Mouse (Mus musculus): ENCODE measurements around the gene Cacnb1. TPM values are rescaled to one million over a fixed set of nuclear protein-coding genes. Genes with fewer than 3 reads are reported as not detected.

Cacnb1 gene
- total RNA-seq (2017) = 4.1 and 4.8 TPM in 2 replicates

DNA sequence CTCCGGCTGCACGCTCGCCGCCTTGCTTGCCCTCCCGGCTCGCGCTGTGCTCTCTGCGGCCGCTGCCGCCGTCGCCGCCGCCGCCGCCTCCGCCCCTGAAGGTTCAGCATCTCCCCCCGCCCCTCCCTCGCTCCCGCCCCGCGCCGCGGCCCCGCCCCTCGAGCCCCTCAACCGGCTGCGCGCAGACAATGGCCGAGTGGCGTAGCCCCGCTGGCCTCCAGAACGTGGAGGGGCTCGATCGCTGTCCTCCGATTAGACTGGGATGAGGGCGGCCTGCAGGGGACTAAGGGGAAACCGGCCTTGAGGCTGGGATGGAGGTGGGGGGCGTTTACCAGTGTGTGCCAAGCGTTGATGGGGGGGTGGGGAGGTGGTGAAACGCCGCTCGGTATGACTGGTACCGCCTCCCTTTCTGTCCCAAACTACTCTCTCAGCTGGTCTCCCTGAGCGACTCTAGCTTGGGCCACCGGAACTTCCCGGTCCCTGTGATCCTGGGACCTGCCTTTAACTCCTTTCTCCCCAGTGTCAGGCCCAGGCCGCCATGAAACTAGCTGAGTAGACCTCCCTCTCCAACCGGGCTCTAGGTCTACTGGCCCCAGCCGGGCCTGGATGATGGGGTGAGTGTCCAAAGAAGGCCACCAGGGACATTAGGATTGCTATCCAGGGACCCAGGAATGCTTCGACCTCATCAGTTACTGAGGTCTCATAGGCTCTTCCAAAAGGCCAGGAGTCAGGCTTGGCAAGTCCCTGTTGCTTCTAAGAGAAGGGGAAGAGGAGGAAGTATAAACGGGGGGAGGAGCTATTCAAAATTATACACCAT is at the start of gene Cacnb1:
TSS of gene Cacnb1 (minus strand) at position 480 of the 817 bp plus-strand sequence.
- ATAC-seq (ENCODE audit: extremely low read depth, insufficient number of reproducible peaks, low FRiP score, poor library complexity, severe bottlenecking) = no peak

DNA sequence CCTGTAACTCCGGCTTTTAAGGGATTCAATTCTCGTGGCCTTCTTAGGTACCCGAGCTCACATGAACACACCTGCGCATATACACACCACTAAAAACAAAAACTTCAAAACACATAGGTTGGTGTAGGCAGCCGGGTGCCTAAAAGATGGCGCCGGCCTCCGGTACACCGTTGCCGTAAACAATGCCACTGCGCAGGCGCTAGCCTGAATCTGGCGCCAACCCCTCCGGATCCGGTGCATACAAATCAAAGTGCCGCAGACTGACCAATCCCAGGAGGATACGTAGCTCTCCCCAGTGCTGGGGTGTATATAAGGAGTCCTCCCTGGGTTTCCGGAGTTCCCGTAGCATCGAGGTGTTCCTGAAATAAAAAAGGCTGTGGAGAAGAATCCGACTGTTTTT is 44.4 kb upstream of the Cacnb1 start:
- ATAC-seq (ENCODE audit: extremely low read depth, insufficient number of reproducible peaks, low FRiP score, poor library complexity, severe bottlenecking) = no peak

DNA sequence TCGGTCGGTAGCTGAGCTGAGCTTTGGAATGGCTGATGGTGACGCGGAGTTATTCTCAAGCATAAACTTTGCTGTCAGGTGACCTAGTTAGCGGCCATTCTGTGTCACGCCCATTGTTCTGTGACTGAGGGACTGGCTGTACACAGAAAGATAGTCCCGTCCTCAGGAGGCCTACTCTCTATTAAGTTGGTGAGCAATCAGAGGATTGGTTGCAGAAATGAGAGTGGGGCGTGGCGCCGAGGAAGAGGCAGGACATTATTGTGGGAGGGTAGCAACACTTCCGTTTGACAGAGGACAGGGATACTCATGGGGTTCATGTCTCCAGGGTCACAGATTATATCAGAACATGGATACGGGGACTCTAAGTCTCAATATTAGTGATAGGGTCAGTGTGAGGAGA is 43.4 kb upstream of the Cacnb1 start:
- ATAC-seq (ENCODE audit: extremely low read depth, insufficient number of reproducible peaks, low FRiP score, poor library complexity, severe bottlenecking) = no peak

DNA sequence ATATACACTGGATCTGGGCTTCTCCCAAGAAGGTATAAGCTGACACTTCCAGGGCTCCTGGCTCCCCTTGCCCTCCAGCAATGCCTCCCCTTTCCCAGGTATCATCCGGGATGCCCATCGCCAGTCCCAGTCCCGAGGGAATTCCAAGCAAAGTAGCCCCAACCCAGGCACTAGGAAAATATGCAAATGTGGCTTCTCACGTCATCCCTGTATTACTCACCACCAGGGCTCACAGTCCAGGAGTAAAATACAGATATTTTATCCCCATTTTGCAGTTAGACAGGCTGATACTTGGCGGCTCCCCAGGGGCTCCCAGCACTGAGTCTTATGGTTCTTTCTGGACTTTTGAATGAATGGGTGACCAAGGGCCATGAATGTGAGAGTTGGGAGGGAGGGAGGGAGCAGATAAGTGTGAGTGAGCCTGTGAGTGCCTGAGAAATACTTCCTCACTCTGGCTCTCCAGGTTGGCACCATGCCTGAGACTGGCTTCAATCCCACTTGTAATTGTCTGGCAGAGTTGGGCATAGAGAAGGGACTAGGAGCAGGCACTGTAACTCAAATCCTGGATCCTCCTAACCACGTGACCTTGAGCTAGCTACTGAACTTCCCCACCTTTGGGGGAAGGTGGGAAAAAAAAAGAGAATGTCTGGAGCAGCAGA is 39.2 kb upstream of the Cacnb1 start:
- no peak for ATAC-seq (ENCODE audit: extremely low read depth, insufficient number of reproducible peaks, low FRiP score, poor library complexity, severe bottlenecking)

DNA sequence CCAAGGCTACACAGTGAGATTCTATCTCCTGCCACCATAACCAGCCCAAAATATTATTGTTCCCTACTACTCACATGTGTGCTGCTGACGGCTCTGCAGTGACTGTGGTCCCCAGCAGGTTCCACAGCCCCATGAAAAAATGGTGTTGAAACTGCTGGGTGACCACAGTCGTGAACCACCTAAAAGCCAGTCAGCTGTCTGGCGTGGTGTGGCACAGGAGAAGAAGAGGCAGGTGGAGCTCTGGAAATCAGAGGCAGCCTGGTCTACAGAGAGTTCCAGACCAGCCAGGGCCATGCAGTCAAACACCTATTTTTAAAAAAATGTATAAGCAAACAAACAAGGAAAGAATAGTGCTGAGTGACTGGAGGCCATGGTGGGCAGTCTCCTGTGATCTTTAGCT is 38.6 kb upstream of the Cacnb1 start:
- no peak for ATAC-seq (ENCODE audit: extremely low read depth, insufficient number of reproducible peaks, low FRiP score, poor library complexity, severe bottlenecking)

DNA sequence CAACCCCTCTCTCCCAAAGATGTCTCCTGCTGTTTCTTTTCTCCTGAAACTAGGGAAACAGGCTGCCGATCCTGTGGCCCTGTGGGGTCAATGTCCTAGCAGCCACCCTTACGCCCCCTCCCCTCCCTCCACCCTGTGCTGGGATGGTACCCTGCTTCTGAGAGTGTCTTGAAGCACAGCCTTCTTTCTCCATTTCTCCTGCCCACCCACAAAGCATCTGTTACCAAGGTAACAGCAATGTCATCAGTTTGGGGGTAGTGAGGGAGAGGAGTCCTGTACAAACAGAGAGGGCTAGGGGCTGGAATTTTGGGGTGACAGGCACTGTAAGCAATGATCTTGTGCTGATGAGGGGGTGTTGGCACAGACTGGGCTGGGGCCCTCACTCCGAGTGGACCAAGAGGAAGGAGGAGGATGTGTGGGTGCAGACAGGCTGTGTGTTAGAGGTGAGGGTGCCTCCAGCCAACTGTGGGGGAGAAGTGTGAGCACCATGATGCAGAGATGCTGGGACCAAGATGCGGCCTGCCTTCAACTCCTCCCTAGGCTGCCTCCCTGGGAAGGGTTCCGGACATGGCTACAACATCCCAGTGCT is 37.4 kb upstream of the Cacnb1 start:
- ATAC-seq (ENCODE audit: extremely low read depth, insufficient number of reproducible peaks, low FRiP score, poor library complexity, severe bottlenecking) = no peak

DNA sequence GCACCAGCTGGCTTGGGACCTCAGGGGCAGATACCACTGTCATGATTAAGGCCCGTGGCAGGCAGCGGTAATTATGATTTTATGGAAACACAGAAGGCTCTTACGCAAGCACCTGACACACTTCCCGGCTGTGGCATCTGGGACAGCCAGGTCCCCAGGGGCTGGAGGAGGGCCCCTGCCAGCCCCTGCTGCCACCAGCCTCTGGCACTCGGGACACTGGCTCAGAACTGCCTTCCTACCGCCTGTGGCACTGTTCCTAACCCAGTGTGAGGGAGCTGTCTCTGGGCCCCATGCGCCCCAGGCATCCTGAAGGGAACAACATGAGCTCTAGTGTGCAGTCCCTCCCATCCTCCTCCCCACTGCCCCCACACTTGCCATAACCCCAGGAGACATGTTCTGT is 36.8 kb upstream of the Cacnb1 start:
- ATAC-seq (ENCODE audit: extremely low read depth, insufficient number of reproducible peaks, low FRiP score, poor library complexity, severe bottlenecking) = no peak

DNA sequence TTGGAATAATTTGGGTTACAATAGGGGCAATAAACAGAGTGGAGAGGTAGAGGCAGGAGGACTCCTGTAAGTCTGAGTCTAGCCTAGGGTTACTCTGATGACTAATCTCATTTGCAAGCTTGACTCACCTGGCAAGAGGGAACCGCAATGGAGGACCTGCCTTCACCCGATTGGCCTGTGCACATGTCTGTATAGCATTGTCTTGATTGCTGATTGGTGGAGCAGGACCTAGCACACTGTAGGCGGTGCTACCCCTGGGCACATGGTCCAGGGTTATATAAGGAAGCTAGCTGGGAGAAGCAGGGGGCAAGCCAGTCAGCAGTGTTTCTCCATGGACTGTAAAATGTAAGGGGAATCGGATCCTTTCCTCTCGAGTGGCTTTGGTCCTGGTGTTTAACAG is 35.2 kb upstream of the Cacnb1 start:
- ATAC-seq (ENCODE audit: extremely low read depth, insufficient number of reproducible peaks, low FRiP score, poor library complexity, severe bottlenecking) = no peak

DNA sequence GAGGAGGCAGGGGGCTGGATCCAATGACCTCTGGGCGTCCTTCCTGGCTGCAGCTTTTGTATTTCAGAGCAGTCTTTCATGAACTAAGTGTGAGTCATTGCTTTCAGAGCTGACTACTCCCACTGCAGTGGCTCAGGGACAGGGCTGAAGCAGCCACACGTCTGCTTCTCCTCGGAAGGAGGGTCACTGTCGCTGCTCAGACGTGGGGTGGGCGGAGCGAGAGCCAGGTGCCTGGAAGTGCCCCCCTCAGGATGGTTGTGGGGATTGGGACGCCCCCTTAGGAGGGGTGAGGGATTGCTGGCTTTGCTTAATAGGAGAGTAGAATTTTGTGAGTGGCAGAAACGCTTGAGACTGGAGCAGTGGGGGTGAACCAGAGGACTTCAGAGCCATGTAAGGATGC is 34.6 kb upstream of the Cacnb1 start:
- ATAC-seq (ENCODE audit: extremely low read depth, insufficient number of reproducible peaks, low FRiP score, poor library complexity, severe bottlenecking) = no peak

DNA sequence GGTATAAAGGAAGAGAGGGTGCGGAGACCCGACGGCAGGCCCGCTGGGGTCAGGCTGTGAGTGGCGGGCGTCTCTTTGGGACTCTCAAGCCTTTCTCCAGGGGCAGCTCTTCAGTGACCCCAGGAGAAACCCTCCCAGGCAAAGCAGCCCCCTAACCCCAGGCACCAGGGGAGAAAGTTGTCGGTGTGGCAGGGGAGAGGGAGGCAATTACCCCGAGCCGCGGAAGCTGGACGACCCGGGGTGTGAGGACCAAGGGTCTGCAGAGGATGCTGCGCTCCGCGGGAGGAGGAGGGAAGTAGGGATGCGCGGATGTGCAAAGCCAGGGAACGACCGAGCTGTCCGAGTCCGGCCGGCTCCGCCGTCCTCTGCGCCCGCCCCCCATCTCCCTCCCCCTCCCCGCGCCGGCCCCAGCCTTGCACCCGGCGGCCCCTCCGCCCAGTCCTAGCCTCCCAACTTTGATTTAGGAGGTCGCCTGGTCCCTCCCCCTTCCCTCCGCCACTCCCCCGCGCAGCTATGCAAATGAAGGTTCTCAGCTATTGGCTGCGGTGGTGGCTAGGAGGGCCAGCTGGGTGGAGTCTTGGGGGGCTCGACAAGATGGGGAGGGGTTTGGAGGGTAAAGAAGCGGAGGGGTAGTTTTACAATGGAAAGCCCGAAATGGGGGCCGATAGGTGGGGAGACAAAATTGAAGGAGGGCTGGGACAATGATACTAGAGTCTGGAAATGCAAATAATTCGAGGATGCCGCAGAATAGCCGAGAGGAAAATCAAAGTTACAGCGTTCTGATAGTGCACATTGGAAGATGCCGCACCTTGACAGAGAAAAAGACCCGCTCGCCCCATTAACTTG is 30.4 kb upstream of the Cacnb1 start, which contains the start of gene Stac2:
TSS of gene Stac2 (minus strand) at position 474 of the 846 bp plus-strand sequence.
- peak; percentile 31; the same call in 1 of the 2 replicates for ATAC-seq (ENCODE audit: extremely low read depth, insufficient number of reproducible peaks, low FRiP score, poor library complexity, severe bottlenecking)

DNA sequence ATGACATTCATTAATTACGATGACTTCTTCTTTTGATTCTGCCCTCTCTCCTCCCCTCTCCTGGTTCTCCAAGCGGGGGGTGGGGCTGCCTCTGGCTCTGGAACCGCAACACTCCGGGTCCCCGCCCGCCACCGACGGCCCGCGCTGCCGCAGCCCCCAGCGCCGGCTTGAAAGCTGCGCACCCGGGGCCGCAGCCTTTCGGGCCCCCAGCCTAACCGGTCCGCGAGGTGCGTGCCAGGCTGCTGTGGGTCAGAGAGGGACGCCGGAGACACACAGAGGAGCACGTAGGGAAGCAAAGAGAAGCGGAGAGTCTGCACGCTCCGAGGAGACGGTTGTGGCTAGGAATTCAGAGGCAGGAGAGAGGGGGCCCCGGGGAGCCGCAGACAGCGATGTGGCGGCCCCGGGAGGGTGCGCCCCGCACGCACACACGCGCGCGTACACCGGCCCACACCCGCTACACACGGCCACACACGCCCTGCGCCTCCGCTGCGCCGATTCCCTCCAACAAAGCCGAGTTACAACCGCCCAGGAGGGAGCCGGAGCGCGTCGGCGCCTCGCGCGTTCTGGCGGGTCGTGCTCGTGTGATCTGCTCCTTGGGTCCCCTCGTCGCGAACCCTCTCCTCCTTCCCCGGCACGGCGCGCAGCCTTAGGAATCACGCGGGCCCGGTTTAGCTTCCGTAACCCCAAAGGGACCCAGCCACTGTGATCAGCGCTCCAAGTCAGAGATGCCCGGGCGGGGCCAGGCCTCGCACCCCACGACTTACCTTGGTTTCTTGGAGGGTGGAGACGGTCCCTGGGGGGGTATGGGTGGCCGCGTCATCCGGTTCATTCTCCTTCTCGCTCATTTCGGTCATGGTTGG is 29.5 kb upstream of the Cacnb1 start:
- peak; percentile 69 for ATAC-seq (ENCODE audit: extremely low read depth, insufficient number of reproducible peaks, low FRiP score, poor library complexity, severe bottlenecking)

DNA sequence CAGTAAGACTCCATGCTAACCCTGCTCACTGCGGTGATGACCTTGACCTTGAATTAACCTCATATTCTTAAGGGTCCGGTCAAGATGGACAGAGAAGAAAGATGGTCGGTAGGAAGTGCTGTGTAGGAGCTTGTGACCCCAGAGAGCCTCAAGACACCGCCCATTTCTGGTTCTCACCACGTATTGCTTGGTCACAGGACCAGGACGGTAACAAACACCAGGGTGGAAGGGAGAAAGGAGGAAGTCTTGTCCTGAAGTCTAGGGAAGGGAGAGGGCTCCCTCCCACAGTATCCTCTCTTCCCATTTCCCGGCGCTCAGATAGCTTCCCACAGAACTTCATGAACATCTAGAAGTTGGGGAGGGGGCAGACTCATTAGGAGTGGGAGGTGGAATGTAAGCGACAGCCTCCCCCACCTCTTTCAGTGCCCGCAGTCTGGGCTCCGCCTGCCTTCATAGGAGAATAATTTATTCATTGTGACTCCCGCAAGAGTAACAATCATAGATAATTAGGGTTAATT is 28.8 kb upstream of the Cacnb1 start:
- ATAC-seq (ENCODE audit: extremely low read depth, insufficient number of reproducible peaks, low FRiP score, poor library complexity, severe bottlenecking) = no peak

DNA sequence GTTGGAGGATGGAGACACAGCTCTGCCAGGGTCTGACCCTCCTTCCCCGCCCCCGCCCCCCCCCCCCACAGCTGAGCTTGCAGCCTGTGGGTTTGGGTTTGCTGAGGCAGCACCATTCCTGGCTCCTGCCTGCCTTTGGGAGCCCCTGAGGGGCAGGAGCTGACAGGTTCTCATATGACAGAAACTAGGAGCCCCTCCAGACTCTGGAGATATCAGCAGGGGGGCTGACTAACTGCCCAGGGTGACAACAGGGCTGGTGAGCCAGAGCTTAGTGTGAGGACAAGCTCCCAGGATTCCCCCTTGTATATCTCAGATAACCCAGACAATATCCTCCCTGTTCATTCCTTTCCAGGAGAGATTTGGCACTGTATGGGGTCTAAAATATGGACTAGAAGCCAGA is 28.1 kb upstream of the Cacnb1 start:
- no peak for ATAC-seq (ENCODE audit: extremely low read depth, insufficient number of reproducible peaks, low FRiP score, poor library complexity, severe bottlenecking)

DNA sequence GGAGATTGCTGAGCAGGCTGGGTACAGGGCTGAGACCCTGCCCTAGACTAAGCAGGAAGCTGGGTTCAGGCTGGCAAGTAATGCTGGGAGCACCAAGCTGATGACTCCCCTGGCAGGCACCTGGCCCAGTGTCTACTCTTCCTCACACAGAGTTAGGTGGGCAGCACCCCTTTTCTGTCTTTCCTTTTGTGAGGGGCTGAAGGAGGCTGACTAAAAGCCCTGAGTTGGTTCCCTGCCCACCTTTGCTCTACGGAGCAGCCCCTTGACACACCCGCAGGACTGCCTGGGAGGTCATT is 27.6 kb upstream of the Cacnb1 start:
- ATAC-seq (ENCODE audit: extremely low read depth, insufficient number of reproducible peaks, low FRiP score, poor library complexity, severe bottlenecking) = no peak

DNA sequence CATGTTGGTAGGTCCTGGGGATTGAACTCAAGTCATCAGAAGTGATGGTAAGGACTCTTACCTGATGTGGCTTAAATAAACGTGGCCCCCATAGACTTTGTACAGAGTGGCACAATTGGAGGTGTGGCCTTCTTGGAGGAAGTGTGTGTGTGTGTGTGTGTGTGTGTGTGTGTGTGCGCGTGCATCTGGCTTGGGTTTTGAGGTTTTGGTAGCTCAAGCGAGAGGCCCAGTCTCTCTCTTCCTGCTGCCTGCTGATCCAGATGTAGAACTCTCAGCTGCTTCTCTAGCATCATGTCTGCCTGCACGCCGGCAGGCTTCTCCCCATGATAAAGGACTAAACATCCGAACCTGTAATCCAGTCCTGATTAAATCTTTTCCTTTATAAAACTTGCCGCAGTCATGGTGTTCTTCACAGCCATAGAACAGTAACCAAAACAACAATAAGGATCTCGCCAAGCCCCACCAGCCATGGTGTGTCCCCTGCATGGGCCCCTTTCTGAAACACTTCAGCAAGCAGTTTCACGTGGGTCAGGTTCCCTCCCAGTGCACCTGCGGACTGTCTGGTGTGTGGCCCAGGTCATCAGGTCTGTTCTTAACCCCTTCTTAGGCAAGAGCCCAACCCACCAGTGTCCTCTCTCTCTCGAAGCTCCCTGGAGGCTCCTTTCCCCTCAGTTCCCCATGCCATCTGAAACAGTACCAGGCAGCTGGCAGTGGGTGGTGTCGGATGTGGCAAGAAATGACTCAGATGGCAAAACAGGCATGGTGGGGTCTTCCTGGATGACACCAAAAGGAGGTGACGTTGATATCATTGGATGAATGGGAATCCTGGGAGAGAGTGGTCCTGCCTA is 27.1 kb upstream of the Cacnb1 start:
- ATAC-seq (ENCODE audit: extremely low read depth, insufficient number of reproducible peaks, low FRiP score, poor library complexity, severe bottlenecking) = no peak

DNA sequence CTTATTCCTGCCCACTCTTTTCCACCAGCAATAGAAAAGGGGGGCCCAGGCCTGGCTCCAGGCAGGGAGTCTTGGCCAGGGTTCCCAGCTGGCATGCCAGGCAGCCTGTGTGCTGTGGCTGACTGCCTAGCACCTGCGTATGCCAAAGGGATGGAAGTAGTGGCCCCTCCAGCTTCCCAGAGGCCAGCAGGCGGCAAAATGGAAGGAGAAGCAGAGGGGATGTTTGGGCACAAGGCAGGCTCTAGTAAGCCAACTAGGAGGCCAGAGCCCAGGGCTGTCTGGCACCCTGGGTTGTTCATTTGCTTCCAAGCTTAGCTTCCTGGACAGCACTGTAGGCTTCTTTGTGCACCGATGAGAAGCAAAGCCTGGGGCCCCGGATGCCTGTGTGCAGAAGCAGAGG is 24.9 kb upstream of the Cacnb1 start:
- ATAC-seq (ENCODE audit: extremely low read depth, insufficient number of reproducible peaks, low FRiP score, poor library complexity, severe bottlenecking) = no peak

DNA sequence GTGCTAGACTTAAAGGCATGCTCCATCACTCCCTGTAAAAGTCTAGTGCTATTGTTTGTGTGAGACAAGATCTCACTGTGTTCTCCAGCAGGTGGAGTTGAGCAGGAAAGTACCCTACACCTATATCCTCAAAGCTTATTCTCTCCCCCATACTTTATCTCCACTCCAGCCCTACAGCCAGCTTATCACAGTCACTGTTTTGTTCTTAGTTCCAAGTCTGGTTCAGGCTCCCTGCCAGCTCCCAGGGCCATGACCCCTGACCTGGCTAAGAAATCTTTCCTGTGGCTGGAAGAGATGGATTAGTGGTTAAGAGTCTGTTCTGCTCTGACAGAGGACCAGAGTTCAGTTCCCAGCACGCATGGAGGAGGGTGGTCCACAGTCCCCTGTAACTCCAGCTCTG is 23.6 kb upstream of the Cacnb1 start:
- ATAC-seq (ENCODE audit: extremely low read depth, insufficient number of reproducible peaks, low FRiP score, poor library complexity, severe bottlenecking) = no peak

DNA sequence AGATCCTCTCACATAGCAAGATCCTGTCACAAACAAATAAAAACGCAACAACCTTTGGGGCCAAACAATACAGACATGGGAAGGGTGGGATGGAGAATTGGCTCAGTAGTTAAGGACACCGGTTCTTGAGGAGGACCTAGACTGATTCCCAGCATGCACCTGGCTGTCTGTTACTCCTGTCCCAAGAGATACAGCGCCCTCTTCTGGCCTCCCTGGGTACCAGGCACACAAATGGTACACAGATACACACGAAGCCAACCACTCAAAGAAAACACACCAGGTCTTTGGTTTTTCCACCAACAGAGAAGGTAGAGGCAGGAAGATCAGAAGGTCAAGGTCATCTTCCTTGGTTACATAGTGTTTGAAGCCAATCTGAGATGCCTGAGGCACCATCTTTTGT is 22.8 kb upstream of the Cacnb1 start:
- ATAC-seq (ENCODE audit: extremely low read depth, insufficient number of reproducible peaks, low FRiP score, poor library complexity, severe bottlenecking) = no peak
